Mouse (Mus musculus) retina, embryonic 14.5 days (tissue): Measurements from ENCODE around the gene Rnf180.
"Not testable (repeated sequence)": the region's sequence is repeated elsewhere in the genome, so short reads cannot be mapped to it uniquely, and the experiment has no call there.

Experiments used
- DNase-seq: peaks from one replicate; pipeline ENCODE4 v3.0.0-alpha.2; 2015; ENCODE audit warnings: low spot score

The Rnf180 gene

GRCm38 (mm10) chr13:105294715-105295114 lies at the start of gene Rnf180:
TSS of gene Rnf180 (minus strand) at chr13:105294815.
- no peak for DNase-seq

GRCm38 (mm10) chr13:105331199-105331968 lies 36.8 kb upstream of the Rnf180 start:
- no peak for DNase-seq

- DNase-seq = no peak
These were observed 32.3 kb upstream of the Rnf180 start for GRCm38 (mm10) chr13:105326946-105327345.

GRCm38 (mm10) chr13:105316926-105317325 lies 22.3 kb upstream of the Rnf180 start:
- no peak for DNase-seq

- DNase-seq = no peak
These were observed 21.4 kb upstream of the Rnf180 start for GRCm38 (mm10) chr13:105316009-105316408.

- DNase-seq = no peak
These were observed 18.1 kb upstream of the Rnf180 start for GRCm38 (mm10) chr13:105312763-105313162.

GRCm38 (mm10) chr13:105310562-105310961 lies 15.9 kb upstream of the Rnf180 start:
- not testable (repeated sequence) for DNase-seq

- no peak for DNase-seq
These were observed 10.9 kb upstream of the Rnf180 start for GRCm38 (mm10) chr13:105305513-105305912.

- DNase-seq = no peak
These were observed 9.4 kb upstream of the Rnf180 start for GRCm38 (mm10) chr13:105304054-105304453.

- no peak for DNase-seq
These were observed 5.4 kb upstream of the Rnf180 start for GRCm38 (mm10) chr13:105300009-105300346.

GRCm38 (mm10) chr13:105299162-105300008 lies 4.8 kb upstream of the Rnf180 start:
- no peak for DNase-seq

GRCm38 (mm10) chr13:105293781-105294667 lies 591 bp downstream of the Rnf180 start:
- DNase-seq = peak; percentile 74

GRCm38 (mm10) chr13:105291816-105292215 lies 2.8 kb downstream of the Rnf180 start:
- peak; percentile 28 for DNase-seq

GRCm38 (mm10) chr13:105290594-105290993 lies 4.0 kb downstream of the Rnf180 start:
- no peak for DNase-seq

GRCm38 (mm10) chr13:105290021-105290420 lies 4.6 kb downstream of the Rnf180 start:
- DNase-seq = no peak

GRCm38 (mm10) chr13:105279397-105280018 lies 15.1 kb downstream of the Rnf180 start:
- no peak for DNase-seq

- DNase-seq = no peak
These were observed 24.1 kb downstream of the Rnf180 start for GRCm38 (mm10) chr13:105270394-105271094.

GRCm38 (mm10) chr13:105267464-105267863 lies 27.2 kb downstream of the Rnf180 start:
- DNase-seq = no peak

GRCm38 (mm10) chr13:105266746-105267145 lies 27.9 kb downstream of the Rnf180 start:
- DNase-seq = peak; percentile 86

GRCm38 (mm10) chr13:105256757-105257433 lies 37.7 kb downstream of the Rnf180 start:
- DNase-seq = no peak
